Mouse (Mus musculus) right cerebral cortex, postnatal 14 days (tissue): ENCODE results near the gene Psma4.
A peak's percentile ranks its signal among the peaks of the same experiment; 100 is the strongest.
"Not testable (repeated sequence)": the region's sequence is repeated elsewhere in the genome, so short reads cannot be mapped to it uniquely, and the experiment has no call there.

Experiments
- DNase-seq: peaks from one replicate; pipeline ENCODE4 v3.0.0; 2022

The Psma4 gene

GRCm38 (mm10) chr9:54950575-54951321 is at the start of gene Psma4, which contains the start of gene AY074887:
TSS of gene Psma4 (plus strand) at chr9:54950790.
TSS of gene AY074887 (minus strand) at chr9:54950998.
- peak; percentile 89 for DNase-seq

- DNase-seq: no peak
Observed at GRCm38 (mm10) chr9:54909446-54909845, 41.1 kb upstream of the Psma4 start.

GRCm38 (mm10) chr9:54915576-54915975 is 35.0 kb upstream of the Psma4 start:
- DNase-seq: no peak

GRCm38 (mm10) chr9:54916401-54916800 is 34.2 kb upstream of the Psma4 start:
- no peak for DNase-seq

- DNase-seq: peak; percentile 79
Observed at GRCm38 (mm10) chr9:54917010-54917677, 33.4 kb upstream of the Psma4 start, which contains the start of gene Hykk. TSS of gene Hykk (plus strand) at chr9:54917283.

GRCm38 (mm10) chr9:54918191-54918590 is 32.4 kb upstream of the Psma4 start:
- DNase-seq: no peak

- DNase-seq: no peak
Observed at GRCm38 (mm10) chr9:54918781-54919180, 31.8 kb upstream of the Psma4 start.

GRCm38 (mm10) chr9:54919946-54920345 is 30.6 kb upstream of the Psma4 start:
- DNase-seq: no peak

GRCm38 (mm10) chr9:54930741-54931140 is 19.8 kb upstream of the Psma4 start:
- no peak for DNase-seq

- no peak for DNase-seq
Observed at GRCm38 (mm10) chr9:54931765-54932164, 18.8 kb upstream of the Psma4 start.

- DNase-seq: no peak
Observed at GRCm38 (mm10) chr9:54932379-54932778, 18.2 kb upstream of the Psma4 start.

GRCm38 (mm10) chr9:54942071-54942470 is 8.5 kb upstream of the Psma4 start:
- no peak for DNase-seq

- DNase-seq: no peak
Observed at GRCm38 (mm10) chr9:54944467-54944866, 6.1 kb upstream of the Psma4 start.

- DNase-seq: no peak
Observed at GRCm38 (mm10) chr9:54946256-54946655, 4.3 kb upstream of the Psma4 start.

- DNase-seq: no peak
Observed at GRCm38 (mm10) chr9:54949465-54949864, 1.1 kb upstream of the Psma4 start.

- not testable (repeated sequence) for DNase-seq
Observed at GRCm38 (mm10) chr9:54950162-54950561, 428 bp upstream of the Psma4 start.

- DNase-seq: no peak
Observed at GRCm38 (mm10) chr9:54961059-54961458, 10.5 kb downstream of the Psma4 start.

- no peak for DNase-seq
Observed at GRCm38 (mm10) chr9:54963669-54964068, 13.1 kb downstream of the Psma4 start.

- DNase-seq: no peak
Observed at GRCm38 (mm10) chr9:54969972-54970637, 19.5 kb downstream of the Psma4 start.

- DNase-seq: no peak
Observed at GRCm38 (mm10) chr9:54980674-54981073, 30.1 kb downstream of the Psma4 start, which contains the start of gene Chrna5. TSS of gene Chrna5 (plus strand) at chr9:54980880.

GRCm38 (mm10) chr9:54981291-54982191 is 31.0 kb downstream of the Psma4 start:
- no peak for DNase-seq

- no peak for DNase-seq
Observed at GRCm38 (mm10) chr9:54982401-54982800, 31.8 kb downstream of the Psma4 start.

GRCm38 (mm10) chr9:54990362-54990761 is 39.8 kb downstream of the Psma4 start:
- DNase-seq: no peak
